11 mouse cellular contexts compared by ENCODE assay signal in genomic region chr4:150824877-150825276, GRCm38 (mm10). TPM values are rescaled to one million over a fixed set of nuclear protein-coding genes. Genes with fewer than 3 reads are reported as not detected.
DNase-seq lines count a peak whose midpoint lies in the region; ATAC-seq and TF ChIP-seq lines count a peak whose summit lies in the region.
"Had no signal": no experiment of that assay in that cellular context is flagged by ENCODE, and none has a peak within 500 bp of the region (broad histone marks: within the 10 kb centered on the region; RNA-seq: fewer than 3 reads in every experiment).

No protein-coding gene starts in this region.

- TF ChIP-seq CTCF in intestine, postnatal 0 days (IDR thresholded peaks at IDR 0.05; ENCODE audit: low read depth) = 0 out of 2 replicates have a peak, but pooled peaks have one; percentile 8
- TF ChIP-seq CTCF in midbrain, postnatal 0 days (IDR thresholded peaks at IDR 0.05) = no peak

- DNase-seq in midbrain, embryonic 10.5 days (ENCODE audit: low spot score) = no peak
- no peak for DNase-seq in midbrain, embryonic 14.5 days
- peak; percentile 84 to 88 for DNase-seq in lung, adult 18-20 months
- DNase-seq in adrenal gland, postnatal 25 days = no peak
- no peak for DNase-seq in midbrain, postnatal 0 days (ENCODE audit: low spot score)
- DNase-seq: forebrain, postnatal 0 days; heart, postnatal 4 days; liver, postnatal 0 days had no signal

- 66% methylated on average over 6 of the region's 6 CpGs for WGBS in midbrain, embryonic 10.5 days
- WGBS in midbrain, embryonic 14.5 days = 68% methylated on average over 6 of the region's 6 CpGs
- 36% methylated on average over 6 of the region's 6 CpGs for WGBS in intestine, postnatal 0 days
- WGBS in midbrain, postnatal 0 days = 61% methylated on average over 6 of the region's 6 CpGs

- H3K27me3 ChIP-seq in midbrain, embryonic 10.5 days (ENCODE audit: low read depth, poor library complexity, severe bottlenecking) = peaks cover 51% of the 10 kb centered on the region
- H3K27me3 ChIP-seq in midbrain, embryonic 14.5 days (ENCODE audit: control insufficient read depth, insufficient read depth, low read length) = no peaks in the 10 kb centered on the region
- no peaks in the 10 kb centered on the region for H3K27me3 ChIP-seq in intestine, postnatal 0 days (replicated peaks; ENCODE audit: control insufficient read depth, insufficient read depth, low read length)
- H3K27me3 ChIP-seq in midbrain, postnatal 0 days (ENCODE audit: insufficient read depth, low read length) = no peaks in the 10 kb centered on the region

- H3K27ac ChIP-seq in midbrain, embryonic 10.5 days (replicated peaks) = peak overlapping the region; percentile 67; the same call in 1 of the 2 replicates
- H3K27ac ChIP-seq in midbrain, embryonic 14.5 days (replicated peaks; ENCODE audit: low read depth, low read length) = no peak overlapping the region
- peak overlapping the region; percentile 70 for H3K27ac ChIP-seq in intestine, postnatal 0 days (ENCODE audit: low read depth, low read length)
- H3K27ac ChIP-seq in midbrain, postnatal 0 days (ENCODE audit: low read depth, low read length) = no peak overlapping the region

- H3K9me3 ChIP-seq in midbrain, embryonic 10.5 days (replicated peaks) = no peaks in the 10 kb centered on the region
- no peaks in the 10 kb centered on the region for H3K9me3 ChIP-seq in midbrain, embryonic 14.5 days (ENCODE audit: control insufficient read depth, low read length)
- H3K9me3 ChIP-seq in intestine, postnatal 0 days (ENCODE audit: control insufficient read depth) = no peaks in the 10 kb centered on the region
- no peaks in the 10 kb centered on the region for H3K9me3 ChIP-seq in midbrain, postnatal 0 days (ENCODE audit: low read length)
- H3K9me3 ChIP-seq: G1E had no signal

- H3K4me1 ChIP-seq in midbrain, embryonic 10.5 days = peaks cover 65% of the 10 kb centered on the region
- peaks cover 14% of the 10 kb centered on the region; the same call in 1 of the 2 replicates for H3K4me1 ChIP-seq in midbrain, embryonic 14.5 days (ENCODE audit: control insufficient read depth, insufficient read depth, low read length)
- peaks cover 7% of the 10 kb centered on the region for H3K4me1 ChIP-seq in intestine, postnatal 0 days (replicated peaks; ENCODE audit: control insufficient read depth, insufficient read depth, low read length)
- no peaks in the 10 kb centered on the region for H3K4me1 ChIP-seq in midbrain, postnatal 0 days (ENCODE audit: insufficient read depth, low read length)

- H3K4me3 ChIP-seq in midbrain, embryonic 10.5 days = no peak overlapping the region
- no peak overlapping the region for H3K4me3 ChIP-seq in midbrain, embryonic 14.5 days (replicated peaks; ENCODE audit: low read depth, low read length)
- no peak overlapping the region for H3K4me3 ChIP-seq in intestine, postnatal 0 days (ENCODE audit: low read depth, low read length)
- H3K4me3 ChIP-seq in midbrain, postnatal 0 days (ENCODE audit: low read depth, low read length) = no peak overlapping the region

- H3K4me2 ChIP-seq in midbrain, embryonic 14.5 days (ENCODE audit: low read length) = no peak overlapping the region
- H3K4me2 ChIP-seq in intestine, postnatal 0 days (replicated peaks; ENCODE audit: low read depth) = no peak overlapping the region
- no peak overlapping the region for H3K4me2 ChIP-seq in midbrain, postnatal 0 days (ENCODE audit: low read depth, low read length, poor library complexity, severe bottlenecking)

- H3K9ac ChIP-seq in midbrain, embryonic 14.5 days (replicated peaks; ENCODE audit: low read length) = no peak overlapping the region
- no peak overlapping the region; the same call in 1 of the 2 replicates for H3K9ac ChIP-seq in intestine, postnatal 0 days (ENCODE audit: low read depth, low read length)
- H3K9ac ChIP-seq in midbrain, postnatal 0 days (replicated peaks; ENCODE audit: low read length, poor library complexity, severe bottlenecking) = no peak overlapping the region
- H3K9ac ChIP-seq: forebrain, postnatal 0 days; liver, postnatal 0 days had no signal

- ATAC-seq in midbrain, embryonic 14.5 days (ENCODE audit: low FRiP score, low TSS enrichment) = no peak
- peak; percentile 77 for ATAC-seq in intestine, postnatal 0 days
- ATAC-seq in midbrain, postnatal 0 days (ENCODE audit: low FRiP score) = no peak
- ATAC-seq in CD4-positive, CD25-positive, alpha-beta regulatory T cell, adult 4 months = no peak
- ATAC-seq: forebrain, postnatal 0 days; liver, postnatal 0 days had no signal

- no peaks in the 10 kb centered on the region for H3K36me3 ChIP-seq in midbrain, embryonic 10.5 days
- H3K36me3 ChIP-seq in midbrain, embryonic 14.5 days (ENCODE audit: control insufficient read depth, insufficient read depth, low read length) = no peaks in the 10 kb centered on the region
- H3K36me3 ChIP-seq in intestine, postnatal 0 days (ENCODE audit: control insufficient read depth, insufficient read depth) = no peaks in the 10 kb centered on the region
- no peaks in the 10 kb centered on the region for H3K36me3 ChIP-seq in midbrain, postnatal 0 days (ENCODE audit: insufficient read depth, low read length)
- H3K36me3 ChIP-seq: G1E had no signal

RNA-seq across cellular contexts. Expression of gene Errfi1, which starts 28.8 kb away (rescaled TPM):
- polyA plus RNA-seq in midbrain, embryonic 10.5 days (2016; fragmentation: Nextera tagmentation; extraction: Ambion mirVana) = 23.4 and 25.2 TPM in 2 replicates
- polyA plus RNA-seq in midbrain, embryonic 14.5 days (2014; fragmentation: Nextera tagmentation; extraction: Ambion mirVana) = 20.1 and 25.3 TPM in 2 replicates
- polyA plus RNA-seq in intestine, postnatal 0 days (2015; fragmentation: Nextera tagmentation; extraction: Ambion mirVana) = 27.2 and 27.7 TPM in 2 replicates
- total RNA-seq in adrenal gland, postnatal 25 days (2021) = 23.4 and 32.5 TPM in 2 replicates
- 33.0 and 33.9 TPM in 2 replicates for total RNA-seq in midbrain, postnatal 0 days (2014; rRNA removed)
- polyA plus RNA-seq in midbrain, postnatal 0 days (2015; fragmentation: Nextera tagmentation; extraction: Ambion mirVana) = 20.3 and 21.0 TPM in 2 replicates
- polyA plus RNA-seq in CD4-positive, CD25-positive, alpha-beta regulatory T cell, adult 4 months (2017; shearing (Covaris generic)) = 1 to 10 TPM; 1.4 to 2.7 TPM
- polyA plus RNA-seq: G1E had no signal

Comparison
In these comparisons a context has a peak if more than half of its experiments do, and no peak if none do; other contexts are left out.
1. H3K27ac ChIP-seq: peak in midbrain, embryonic 10.5 days (single experiment) and intestine, postnatal 0 days (single experiment); none in midbrain, embryonic 14.5 days (single experiment) and midbrain, postnatal 0 days (single experiment).
2. DNase-seq: peak in lung, adult 18-20 months (2 of 2); none in midbrain, embryonic 10.5 days (single experiment), midbrain, embryonic 14.5 days (single experiment), adrenal gland, postnatal 25 days (single experiment) and midbrain, postnatal 0 days (single experiment).